Mouse (Mus musculus): ENCODE results near the gene Tedc2.
A peak's percentile ranks its signal among the peaks of the same experiment; 100 is the strongest.

DNA sequence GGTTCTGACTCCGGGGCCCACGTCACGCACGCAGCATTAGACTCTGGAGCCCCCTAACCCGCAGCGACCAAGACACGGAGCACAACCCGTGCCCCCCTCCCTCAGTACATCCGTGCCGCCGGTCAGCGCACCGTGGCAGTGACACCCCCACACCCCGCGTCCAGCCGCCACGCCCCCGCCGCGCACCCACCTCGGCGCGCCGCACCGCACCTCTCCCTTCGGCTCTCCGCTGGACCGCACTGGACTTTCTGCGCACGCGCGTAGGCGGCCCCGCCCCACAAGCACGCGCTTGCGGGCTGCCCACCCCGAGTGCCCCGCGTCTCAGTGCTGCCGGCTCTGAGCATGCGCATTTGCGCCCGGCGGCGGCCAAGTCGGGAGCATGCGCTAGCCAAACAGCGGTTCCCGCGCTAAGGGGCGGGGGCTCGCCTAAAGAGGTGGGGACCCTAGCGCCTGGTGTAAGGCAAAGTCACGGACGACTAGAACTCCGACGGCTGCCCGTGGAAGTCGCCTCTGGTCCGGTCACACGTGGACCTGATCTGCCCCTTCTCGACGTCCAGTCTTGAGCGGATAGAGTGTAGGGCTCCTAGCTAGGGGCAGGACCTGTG lies 15.3 kb downstream of the Tedc2 start, which contains the start of gene Tbc1d24:
- TF ChIP-seq CTCF (IDR thresholded peaks at IDR 0.05 in 2 of 3, conservative IDR thresholded peaks at IDR 0.05 in 1 of 3; ENCODE audit: control insufficient read depth in 1 of 3, insufficient read depth in 1 of 3, low read depth in 2 of 3, low read length in 3 of 3, poor library complexity in 1 of 3, severe bottlenecking in 1 of 3) (no peak; a peak in 1 of 6 replicates), MAX (IDR thresholded peaks at IDR 0.05; ENCODE audit: low read length) (peak; percentile 93), TCF12 (IDR thresholded peaks at IDR 0.05; ENCODE audit: low read depth, low read length) (no peak), POLR2AphosphoS5 (IDR thresholded peaks at IDR 0.05; ENCODE audit: borderline replicate concordance, low read depth, low read length) (no peak), SIN3A (IDR thresholded peaks at IDR 0.05; ENCODE audit: low read length) (no peak), CHD2 (IDR thresholded peaks at IDR 0.05; ENCODE audit: low read length) (no peak), GABPA (IDR thresholded peaks at IDR 0.05; ENCODE audit: low read depth, low read length) (no peak), POLR2A (IDR thresholded peaks at IDR 0.05; ENCODE audit: control insufficient read depth in 1 of 2, insufficient read depth in 1 of 2, low read depth in 1 of 2, low read length in 2 of 2, poor library complexity in 1 of 2) (peak; percentile 81 to 88), ZKSCAN1 (IDR thresholded peaks at IDR 0.05; ENCODE audit: low read depth, low read length) (no peak), ETS1 (IDR thresholded peaks at IDR 0.05; ENCODE audit: low read depth, low read length) (no peak; the same call in 1 of the 2 replicates), MYC (IDR thresholded peaks at IDR 0.05; ENCODE audit: low read depth, low read length) (peak; percentile 84; the same call in 1 of the 2 replicates), TAL1 (IDR thresholded peaks at IDR 0.05; ENCODE audit: low read length) (no peak), HCFC1 (IDR thresholded peaks at IDR 0.05; ENCODE audit: low read depth, low read length) (peak; percentile 26; the same call in 1 of the 2 replicates)

All from MEL (cell line).